Mouse (Mus musculus) spleen, adult 2 months (tissue): Measurements from ENCODE around the gene Pla2g4f.

Source experiments
- CTCF ChIP-seq: fragments of 200-500 bp; IDR thresholded peaks from 2 replicates; pipeline ENCODE4 v1.5.1; 2011; ENCODE audit warnings: mild to moderate bottlenecking, inconsistent platforms; ENCODE audit not compliant: insufficient read depth, insufficient read length, insufficient replicate concordance; ENCODE audit errors: extremely low read depth
- POLR2A ChIP-seq: fragments of 200-500 bp; IDR thresholded peaks from 2 replicates; pipeline ENCODE4 v1.6.1; 2011; ENCODE audit warnings: low read depth, low read length, inconsistent platforms

DNA sequence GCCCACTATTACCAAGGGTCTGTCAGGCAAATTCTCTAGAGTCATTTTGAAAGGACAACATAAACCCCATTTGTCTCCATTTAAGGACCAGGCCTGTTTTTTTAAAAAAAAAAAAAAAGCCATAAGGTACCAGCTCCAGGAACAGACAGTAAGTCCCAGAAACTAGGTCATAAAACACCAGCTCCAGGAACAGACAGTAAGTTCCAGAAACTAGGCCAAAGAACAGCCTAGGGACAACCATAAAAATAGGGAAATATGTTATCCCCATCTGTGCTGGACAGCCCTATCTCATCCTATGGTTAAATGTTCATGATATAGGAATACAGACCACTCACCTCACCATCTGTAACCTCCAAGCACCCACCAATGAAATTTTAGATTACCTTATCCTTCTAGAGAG lies 57.7 kb downstream of the Pla2g4f start:
- no peak for TF ChIP-seq POLR2A
- no peak for TF ChIP-seq CTCF
